Mouse (Mus musculus) heart, embryonic 13.5 days (tissue): ENCODE measurements at regions not wholly inside any gene's neighbourhood (a gene's known extent, or its start where the extent isn't known, plus 50 kb on each side); places are given as distances from the start of the nearest gene placed in this dataset.

ENCODE experiments used
- ATAC-seq: fragments of 200-750 bp; cut with Nextera tagmentation; 2 replicates; pipeline ENCODE4 v1.8.0; 2017; ENCODE audit warnings: moderate TSS enrichment; ENCODE audit not compliant: insufficient number of reproducible peaks, low FRiP score, low TSS enrichment; ENCODE audit errors: extremely low read depth
- H3K27ac ChIP-seq: fragments of 300-500 bp; sonication (generic); replicated peaks from 2 replicates; pipeline ENCODE4 v1.5.1; 2015; ENCODE audit warnings: moderate library complexity, mild to moderate bottlenecking, inconsistent platforms
- H3K27me3 ChIP-seq: fragments of 300-500 bp; sonication (generic); replicated peaks from 2 replicates; pipeline ENCODE4 v1.6.1; 2015; ENCODE audit warnings: mild to moderate bottlenecking, inconsistent platforms
- H3K36me3 ChIP-seq: fragments of 300-500 bp; sonication (generic); 2 replicates; pipeline ENCODE4 v1.6.1; 2015; ENCODE audit warnings: mild to moderate bottlenecking, inconsistent platforms
- H3K4me1 ChIP-seq: fragments of 300-500 bp; sonication (generic); 2 replicates; pipeline ENCODE4 v1.6.1; 2015; ENCODE audit warnings: inconsistent platforms
- H3K4me2 ChIP-seq: fragments of 300-500 bp; sonication (generic); 2 replicates; pipeline ENCODE4 v1.6.1; 2015; ENCODE audit warnings: inconsistent platforms, mild to moderate bottlenecking, moderate library complexity
- H3K4me3 ChIP-seq: fragments of 300-500 bp; sonication (generic); 2 replicates; pipeline ENCODE4 v1.5.1; 2015; ENCODE audit warnings: moderate library complexity, mild to moderate bottlenecking, inconsistent platforms
- H3K9ac ChIP-seq: fragments of 300-500 bp; sonication (generic); 2 replicates; pipeline ENCODE4 v1.6.1; 2015; ENCODE audit warnings: inconsistent platforms, mild to moderate bottlenecking, moderate library complexity
- H3K9me3 ChIP-seq: fragments of 300-500 bp; sonication (generic); 2 replicates; pipeline ENCODE4 v1.6.1; 2016; ENCODE audit warnings: inconsistent platforms
- WGBS: fragments of 180-500 bp; shearing (Covaris S2); methylation state at CpG from one replicate; pipeline ENCODE4 v1.1.7; 2015; ENCODE audit warnings: mixed read lengths; 5-methylcytosine and 5-hydroxymethylcytosine counted together

GRCm38 (mm10) chr4:31052077-31052677 is 911.7 kb upstream of the Map3k7 start:
- no peak for ATAC-seq
- H3K27me3 ChIP-seq, result no peaks in the 10 kb centered on the region
- no peak overlapping the region for H3K4me2 ChIP-seq
- no peak overlapping the region for H3K4me3 ChIP-seq
- no peaks in the 10 kb centered on the region for H3K9me3 ChIP-seq
- 69% methylated on average over 6 of the region's 6 CpGs for WGBS
- no peak overlapping the region for H3K9ac ChIP-seq
- H3K36me3 ChIP-seq, result no peaks in the 10 kb centered on the region
- no peaks in the 10 kb centered on the region for H3K4me1 ChIP-seq
- H3K27ac ChIP-seq, result no peak overlapping the region

DNA sequence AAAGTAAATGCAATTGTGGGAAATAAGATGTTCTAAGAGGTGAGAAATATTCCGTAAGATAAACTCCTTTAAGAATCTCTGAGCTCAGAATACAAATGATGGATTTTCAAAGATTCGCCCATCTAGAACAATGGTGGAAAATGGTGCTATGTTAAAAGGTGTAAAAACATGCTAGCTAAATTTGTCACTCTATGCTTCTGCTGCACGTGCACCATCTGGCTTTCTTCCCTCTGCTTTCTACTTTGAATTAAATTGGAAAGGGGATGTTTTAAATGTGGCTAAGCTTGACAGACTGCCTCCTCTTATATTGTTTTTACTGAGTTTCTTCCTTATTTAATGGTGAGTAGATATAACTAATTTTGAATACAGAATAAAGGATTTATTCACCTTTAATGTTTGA is 887.7 kb upstream of the Map3k7 start:
- Histone ChIP-seq H3K4me1 (no peaks in the 10 kb centered on the region), H3K9me3 (no peaks in the 10 kb centered on the region), H3K36me3 (no peaks in the 10 kb centered on the region), H3K27ac (no peak overlapping the region), H3K9ac (no peak overlapping the region), H3K4me3 (no peak overlapping the region), H3K4me2 (no peak overlapping the region), H3K27me3 (no peaks in the 10 kb centered on the region)
- ATAC-seq, result no peak
- WGBS, result 72% methylated on average over 3 of the region's 3 CpGs

DNA sequence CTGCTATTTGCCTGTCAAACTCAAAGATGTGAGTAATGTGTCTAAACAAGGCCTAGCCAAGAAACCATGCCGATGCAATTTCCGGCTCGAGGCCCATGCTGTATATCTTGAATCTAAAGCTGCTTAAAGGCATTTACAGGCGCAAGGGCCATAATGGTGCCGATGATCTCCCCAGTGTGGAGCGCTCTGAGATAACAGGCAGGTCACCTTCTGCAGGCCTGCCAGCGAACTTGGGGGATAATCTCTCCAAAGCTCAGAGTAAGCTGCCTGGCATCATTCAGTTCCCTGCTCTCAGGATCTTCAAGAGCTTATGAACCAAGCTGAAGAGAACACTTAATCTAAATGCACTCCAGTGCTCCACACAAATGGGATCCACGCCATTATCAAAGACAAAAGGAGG is 842.3 kb upstream of the Map3k7 start:
- no peak for ATAC-seq
- no peak overlapping the region for H3K4me3 ChIP-seq
- no peak overlapping the region for H3K9ac ChIP-seq
- no peaks in the 10 kb centered on the region for H3K27me3 ChIP-seq
- H3K9me3 ChIP-seq, result no peaks in the 10 kb centered on the region
- WGBS, result 59% methylated on average over 8 of the region's 8 CpGs
- H3K27ac ChIP-seq, result no peak overlapping the region
- H3K4me2 ChIP-seq, result no peak overlapping the region
- H3K4me1 ChIP-seq, result no peaks in the 10 kb centered on the region
- no peaks in the 10 kb centered on the region for H3K36me3 ChIP-seq

DNA sequence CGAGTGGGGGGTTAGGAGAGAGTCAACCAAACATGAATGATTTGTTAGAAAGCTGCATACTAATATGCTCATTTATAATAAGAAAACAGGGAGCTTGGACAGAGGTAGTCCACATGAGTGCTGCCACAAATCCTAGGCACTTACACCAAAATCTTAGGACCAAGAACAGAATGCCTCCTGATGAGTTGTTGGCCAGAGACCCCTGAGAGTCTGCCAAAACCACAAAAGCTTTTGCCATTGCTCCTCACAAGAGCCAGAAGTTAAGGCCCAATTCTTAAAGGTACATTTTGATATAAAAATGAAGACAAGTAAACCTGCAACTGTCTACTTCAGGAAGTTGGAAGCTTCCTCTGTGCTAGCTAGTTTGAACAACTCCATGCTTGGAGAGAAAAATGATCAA is 820.7 kb upstream of the Map3k7 start:
- Histone ChIP-seq H3K9me3 (no peaks in the 10 kb centered on the region), H3K9ac (no peak overlapping the region), H3K36me3 (no peaks in the 10 kb centered on the region), H3K4me2 (no peak overlapping the region), H3K4me3 (no peak overlapping the region), H3K27me3 (no peaks in the 10 kb centered on the region), H3K4me1 (no peaks in the 10 kb centered on the region), H3K27ac (no peak overlapping the region)
- ATAC-seq, result no peak
- 56% methylated on average over 1 of the region's 1 CpGs for WGBS

DNA sequence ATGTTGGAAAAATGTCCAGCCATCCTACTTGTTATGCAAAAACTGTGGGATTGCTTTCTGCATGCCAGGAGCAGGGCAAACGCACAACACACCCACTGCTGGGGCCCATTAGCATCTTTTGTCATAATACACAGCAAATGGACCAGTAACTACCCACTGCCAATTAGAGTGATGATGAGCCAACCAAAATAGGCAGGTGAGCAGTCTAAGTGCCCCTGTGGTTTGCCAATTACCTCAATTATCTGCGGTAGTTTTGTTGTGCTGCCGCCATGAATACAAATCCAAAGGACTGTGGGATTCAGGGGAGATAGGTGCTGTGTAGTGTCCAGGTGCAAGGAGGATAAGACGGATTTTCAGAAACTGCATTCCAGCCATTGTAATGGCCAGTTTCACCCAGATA is 796.5 kb upstream of the Map3k7 start:
- H3K4me2 ChIP-seq, result no peak overlapping the region
- no peak overlapping the region for H3K27ac ChIP-seq
- H3K36me3 ChIP-seq, result no peaks in the 10 kb centered on the region
- no peaks in the 10 kb centered on the region for H3K4me1 ChIP-seq
- H3K27me3 ChIP-seq, result no peaks in the 10 kb centered on the region
- ATAC-seq, result no peak
- no peak overlapping the region for H3K4me3 ChIP-seq
- 79% methylated on average over 4 of the region's 4 CpGs for WGBS
- H3K9ac ChIP-seq, result no peak overlapping the region
- H3K9me3 ChIP-seq, result no peaks in the 10 kb centered on the region

DNA sequence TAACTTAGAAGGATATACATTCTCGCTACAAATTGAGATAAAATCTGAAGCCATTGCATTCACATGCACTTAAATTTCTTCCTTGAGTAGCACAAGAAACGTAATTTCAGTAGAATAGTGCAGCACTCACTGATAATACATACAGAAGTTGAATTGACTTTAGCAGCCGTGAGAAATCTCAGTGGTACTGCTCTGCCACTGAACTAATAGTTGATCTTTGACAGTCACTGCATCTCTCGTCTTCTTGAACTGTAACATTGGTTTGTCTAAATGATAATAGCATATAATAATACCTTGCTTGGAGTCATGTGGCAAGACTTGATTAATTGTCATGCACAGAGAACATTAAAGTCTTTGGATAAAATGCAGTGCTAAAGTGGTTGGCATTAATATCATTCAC is 795.5 kb upstream of the Map3k7 start:
- Histone ChIP-seq H3K9ac (no peak overlapping the region), H3K4me2 (no peak overlapping the region), H3K27ac (no peak overlapping the region), H3K4me3 (no peak overlapping the region), H3K36me3 (no peaks in the 10 kb centered on the region), H3K4me1 (no peaks in the 10 kb centered on the region), H3K27me3 (no peaks in the 10 kb centered on the region), H3K9me3 (no peaks in the 10 kb centered on the region)
- WGBS, result 71% methylated on average over 4 of the region's 4 CpGs
- no peak for ATAC-seq

- WGBS, result 65% methylated on average over 3 of the region's 3 CpGs
- no peak for ATAC-seq
- Histone ChIP-seq H3K27ac (no peak overlapping the region), H3K9ac (no peak overlapping the region), H3K36me3 (no peaks in the 10 kb centered on the region), H3K9me3 (no peaks in the 10 kb centered on the region), H3K4me1 (no peaks in the 10 kb centered on the region), H3K27me3 (no peaks in the 10 kb centered on the region), H3K4me2 (no peak overlapping the region), H3K4me3 (no peak overlapping the region)
Measured at GRCm38 (mm10) chr4:31171190-31171589, 792.7 kb upstream of the Map3k7 start.

DNA sequence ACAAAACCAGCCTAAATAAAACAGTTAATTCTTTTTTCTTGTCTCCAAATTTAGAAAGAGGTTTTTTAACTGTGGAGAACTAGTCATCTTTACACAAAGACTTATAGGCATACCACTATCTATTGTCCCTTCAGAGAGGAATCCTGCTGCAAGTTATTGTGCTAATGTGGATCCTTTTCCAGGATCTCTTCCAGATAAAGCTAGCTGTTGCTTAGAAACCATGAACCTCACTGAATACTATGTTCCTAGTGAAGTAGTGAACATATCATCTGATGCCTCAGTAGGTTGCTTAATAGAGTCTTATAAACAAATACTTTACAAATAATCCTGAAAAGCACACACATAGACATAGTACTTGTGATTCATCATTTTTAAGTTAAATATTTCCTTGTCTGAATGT is 766.0 kb upstream of the Map3k7 start:
- Histone ChIP-seq H3K27me3 (no peaks in the 10 kb centered on the region), H3K9ac (no peak overlapping the region), H3K9me3 (no peaks in the 10 kb centered on the region), H3K4me3 (no peak overlapping the region), H3K4me1 (no peaks in the 10 kb centered on the region), H3K27ac (no peak overlapping the region), H3K36me3 (no peaks in the 10 kb centered on the region), H3K4me2 (no peak overlapping the region)
- ATAC-seq, result no peak

GRCm38 (mm10) chr4:31203286-31203685 is 760.6 kb upstream of the Map3k7 start:
- 64% methylated on average over 3 of the region's 3 CpGs for WGBS
- Histone ChIP-seq H3K9ac (no peak overlapping the region), H3K4me1 (no peaks in the 10 kb centered on the region), H3K27me3 (no peaks in the 10 kb centered on the region), H3K27ac (no peak overlapping the region), H3K36me3 (no peaks in the 10 kb centered on the region), H3K4me3 (no peak overlapping the region), H3K9me3 (no peaks in the 10 kb centered on the region), H3K4me2 (no peak overlapping the region)
- ATAC-seq, result no peak

DNA sequence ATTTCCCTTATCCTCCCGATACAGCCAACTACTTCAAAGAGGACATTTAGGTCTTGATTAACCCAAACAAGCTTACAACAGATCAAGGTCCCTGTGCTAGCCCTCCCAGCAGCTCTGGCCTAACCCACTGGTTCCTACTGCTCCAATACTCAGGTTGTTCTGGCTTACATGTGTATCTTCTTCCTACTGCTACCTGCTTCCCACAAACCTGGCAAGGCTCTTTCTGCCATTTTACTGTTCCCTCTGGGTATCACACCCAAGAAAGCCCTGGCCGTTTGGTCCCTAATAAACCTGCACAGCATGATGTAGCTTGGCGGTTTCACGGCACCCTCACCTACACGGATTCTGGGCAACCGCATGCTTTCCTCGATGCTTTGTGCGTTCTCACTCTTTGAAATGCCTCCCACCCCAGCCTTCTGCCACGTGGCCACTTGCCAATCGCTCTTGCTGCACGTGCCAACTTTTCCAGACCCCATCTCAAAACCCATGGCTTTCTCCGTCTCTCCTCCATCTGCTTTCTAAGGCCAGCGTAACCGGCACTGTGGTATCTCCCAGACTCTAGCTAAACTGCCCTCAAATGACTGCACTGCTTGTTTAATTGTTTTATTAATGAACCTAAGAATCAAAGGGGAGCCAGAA is 758.4 kb upstream of the Map3k7 start:
- Histone ChIP-seq H3K4me1 (no peaks in the 10 kb centered on the region), H3K27ac (no peak overlapping the region), H3K9me3 (no peaks in the 10 kb centered on the region), H3K9ac (no peak overlapping the region), H3K36me3 (no peaks in the 10 kb centered on the region), H3K27me3 (no peaks in the 10 kb centered on the region), H3K4me3 (no peak overlapping the region), H3K4me2 (no peak overlapping the region)
- 79% methylated on average over 14 of the region's 14 CpGs for WGBS
- no peak for ATAC-seq

DNA sequence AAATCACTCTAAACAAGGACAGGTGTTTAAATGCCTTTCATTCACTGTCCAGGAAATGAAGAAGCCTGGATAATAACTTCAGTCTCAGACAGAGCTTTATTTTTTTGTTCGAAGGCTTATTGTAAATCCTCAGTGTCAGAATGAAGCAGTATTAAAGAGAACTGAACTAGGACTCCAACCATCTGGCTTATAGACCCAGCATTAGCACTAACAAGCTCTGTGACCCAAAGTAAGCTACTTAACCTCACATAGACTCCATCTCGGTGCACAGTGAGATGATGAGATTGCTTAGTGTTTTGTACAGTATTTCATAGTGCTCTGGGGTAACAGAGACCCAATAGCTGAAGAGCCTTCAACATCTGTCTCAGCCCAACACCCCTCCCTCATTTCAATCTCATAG is 738.2 kb upstream of the Map3k7 start:
- no peaks in the 10 kb centered on the region for H3K27me3 ChIP-seq
- H3K4me3 ChIP-seq, result no peak overlapping the region
- H3K4me2 ChIP-seq, result no peak overlapping the region
- WGBS, result 64% methylated on average over 2 of the region's 2 CpGs
- H3K9me3 ChIP-seq, result no peaks in the 10 kb centered on the region
- H3K9ac ChIP-seq, result no peak overlapping the region
- H3K27ac ChIP-seq, result no peak overlapping the region
- no peaks in the 10 kb centered on the region for H3K36me3 ChIP-seq
- no peaks in the 10 kb centered on the region for H3K4me1 ChIP-seq
- no peak for ATAC-seq

- Histone ChIP-seq H3K9me3 (no peaks in the 10 kb centered on the region), H3K4me2 (no peak overlapping the region), H3K27me3 (no peaks in the 10 kb centered on the region), H3K4me3 (no peak overlapping the region), H3K9ac (no peak overlapping the region), H3K27ac (no peak overlapping the region), H3K4me1 (no peaks in the 10 kb centered on the region), H3K36me3 (no peaks in the 10 kb centered on the region)
- ATAC-seq, result no peak
- WGBS, result 48% methylated on average over 3 of the region's 3 CpGs
Measured at GRCm38 (mm10) chr4:31268825-31269495, 694.9 kb upstream of the Map3k7 start.
